Mouse (Mus musculus) megakaryocyte-erythroid progenitor cell, adult 5-6 weeks (primary cell): ENCODE measurements around the gene Rpl24. TPM values are rescaled to one million over a fixed set of nuclear protein-coding genes. Genes with fewer than 3 reads are reported as not detected.
A peak's percentile ranks its signal among the peaks of the same experiment; 100 is the strongest.
"Not testable (repeated sequence)": the region's sequence is repeated elsewhere in the genome, so short reads cannot be mapped to it uniquely, and the experiment has no call there.

ENCODE experiments used
- ATAC-seq: replicated peaks from 2 replicates; pipeline ENCODE4 v1.8.0; 2016; ENCODE audit warnings: mild to moderate bottlenecking, inconsistent platforms; ENCODE audit not compliant: severe bottlenecking, poor library complexity, low FRiP score, low TSS enrichment
- total RNA-seq, 2 experiments: library from RNA; stranded (forward) in 1 of 2; stranded (reverse) in 1 of 2; fragments of 200-1000, 215-1000 nt in 1 of 2; fragments of >200 nt in 1 of 2; fragmentation: Nextera tagmentation in 1 of 2; gene quantifications; 2 replicates each; pipeline ENCODE4 v1.2.3; 2014 to 2017

Rpl24 gene
- 2,115 and 2,210 TPM in 2 replicates for total RNA-seq (2014; fragmentation: Nextera tagmentation)
- total RNA-seq (2017): 2,337 and 2,464 TPM in 2 replicates

GRCm38 (mm10) chr16:55966212-55966871 lies at the start of gene Rpl24:
Gene Rpl24, plus strand, starts transcription at chr16:55966275.
- peak; percentile 87 for ATAC-seq

GRCm38 (mm10) chr16:55922079-55922478 lies 44.0 kb upstream of the Rpl24 start:
- no peak for ATAC-seq

GRCm38 (mm10) chr16:55924010-55924409 lies 42.1 kb upstream of the Rpl24 start:
- ATAC-seq: no peak

GRCm38 (mm10) chr16:55933681-55934343 lies 32.3 kb upstream of the Rpl24 start:
- peak; percentile 54 for ATAC-seq

GRCm38 (mm10) chr16:55934453-55935037 lies 31.5 kb upstream of the Rpl24 start, which contains the start of gene Cep97:
Gene Cep97, minus strand, starts transcription at chr16:55934855.
- peak; percentile 98 for ATAC-seq

- no peak for ATAC-seq
Observed at GRCm38 (mm10) chr16:55938761-55939160, 27.3 kb upstream of the Rpl24 start.

- no peak for ATAC-seq
Observed at GRCm38 (mm10) chr16:55939703-55940102, 26.4 kb upstream of the Rpl24 start.

GRCm38 (mm10) chr16:55940781-55941180 lies 25.3 kb upstream of the Rpl24 start:
- no peak for ATAC-seq

- no peak for ATAC-seq
Observed at GRCm38 (mm10) chr16:55947266-55947665, 18.8 kb upstream of the Rpl24 start.

- not testable (repeated sequence) for ATAC-seq
Observed at GRCm38 (mm10) chr16:55947876-55948410, 18.1 kb upstream of the Rpl24 start.

- peak; percentile 44; the same call in 1 of the 2 replicates for ATAC-seq
Observed at GRCm38 (mm10) chr16:55948963-55949362, 17.1 kb upstream of the Rpl24 start.

GRCm38 (mm10) chr16:55950462-55950861 lies 15.6 kb upstream of the Rpl24 start:
- ATAC-seq: 0 out of 2 replicates have a peak, but pooled peaks have one; percentile 6

GRCm38 (mm10) chr16:55950946-55951678 lies 15.0 kb upstream of the Rpl24 start:
- ATAC-seq: peak; percentile 84

- ATAC-seq: peak; percentile 42; the same call in 1 of the 2 replicates
Observed at GRCm38 (mm10) chr16:55951679-55952327, 14.3 kb upstream of the Rpl24 start.

- no peak for ATAC-seq
Observed at GRCm38 (mm10) chr16:55952771-55953170, 13.3 kb upstream of the Rpl24 start.

GRCm38 (mm10) chr16:55954196-55954595 lies 11.9 kb upstream of the Rpl24 start:
- ATAC-seq: not testable (repeated sequence)

GRCm38 (mm10) chr16:55963068-55963467 lies 3.0 kb upstream of the Rpl24 start:
- not testable (repeated sequence) for ATAC-seq

GRCm38 (mm10) chr16:55964126-55964949 lies 1.7 kb upstream of the Rpl24 start:
- ATAC-seq: peak; percentile 63
